Mouse (Mus musculus): ENCODE measurements around the gene Olfm2.

GRCm38 (mm10) chr9:20705981-20706380, 40.2 kb downstream of the Olfm2 start:
- TF ChIP-seq CTCF (IDR thresholded peaks at IDR 0.05; ENCODE audit: control insufficient read depth, insufficient read depth, insufficient read length) (no peak), MAX (IDR thresholded peaks at IDR 0.05) (no peak), FOSL1 (IDR thresholded peaks at IDR 0.05; ENCODE audit: insufficient read depth, low read length, poor library complexity, severe bottlenecking) (no peak), CEBPB (IDR thresholded peaks at IDR 0.05; ENCODE audit: low read depth) (no peak), MYOD1 (IDR thresholded peaks at IDR 0.05; ENCODE audit: control insufficient read depth, insufficient read length, low read depth) (no peak)

Measured in C2C12 (cell line).